Mouse (Mus musculus) CH12.LX (cell line): ENCODE data around the gene Palm.

Source experiments
- CTCF ChIP-seq, 2 experiments: IDR thresholded peaks in 1 of 2; conservative IDR thresholded peaks in 1 of 2; 2 replicates each; pipeline ENCODE4 v1.5.1; 2011 to 2012; ENCODE audit warnings: low read depth in 2 of 2, low read length in 2 of 2, improper control_type of control experiment in 1 of 2, inconsistent platforms in 1 of 2, mild to moderate bottlenecking in 1 of 2, moderate library complexity in 1 of 2
- EP300 ChIP-seq: IDR thresholded peaks from 2 replicates; pipeline ENCODE4 v1.6.1; 2011; ENCODE audit warnings: low read length, improper control_type of control experiment
- HCFC1 ChIP-seq: IDR thresholded peaks from 2 replicates; pipeline ENCODE4 v1.6.1; 2012; ENCODE audit warnings: low read depth, mild to moderate bottlenecking, inconsistent platforms, low read length, improper control_type of control experiment
- MAX ChIP-seq: IDR thresholded peaks from 2 replicates; pipeline ENCODE4 v1.6.1; 2011; ENCODE audit warnings: low read length, improper control_type of control experiment
- MYC ChIP-seq: IDR thresholded peaks from 2 replicates; pipeline ENCODE4 v1.6.1; 2011; ENCODE audit warnings: low read depth, mild to moderate bottlenecking, improper control_type of control experiment, low read length
- NELFE ChIP-seq: IDR thresholded peaks from 2 replicates; pipeline ENCODE4 v1.6.1; 2011; ENCODE audit warnings: low read depth, low read length, improper control_type of control experiment
- POLR2A ChIP-seq: IDR thresholded peaks from 2 replicates; pipeline ENCODE4 v1.6.1; 2011; ENCODE audit warnings: low read depth, mild to moderate bottlenecking, improper control_type of control experiment, low read length
- POLR2AphosphoS2 ChIP-seq: IDR thresholded peaks from 2 replicates; pipeline ENCODE4 v1.6.1; 2011; ENCODE audit warnings: low read depth, low read length, improper control_type of control experiment
- SIN3A ChIP-seq: IDR thresholded peaks from 2 replicates; pipeline ENCODE4 v1.6.1; 2012; ENCODE audit warnings: low read length, improper control_type of control experiment, inconsistent platforms
- TBP ChIP-seq: conservative IDR thresholded peaks from 2 replicates; pipeline ENCODE4 v1.6.1; 2011; ENCODE audit warnings: low read depth, low read length, improper control_type of control experiment
- TCF12 ChIP-seq: IDR thresholded peaks from 2 replicates; pipeline ENCODE4 v1.6.1; 2014; ENCODE audit warnings: low read depth, mild to moderate bottlenecking, inconsistent platforms, low read length, improper control_type of control experiment

DNA sequence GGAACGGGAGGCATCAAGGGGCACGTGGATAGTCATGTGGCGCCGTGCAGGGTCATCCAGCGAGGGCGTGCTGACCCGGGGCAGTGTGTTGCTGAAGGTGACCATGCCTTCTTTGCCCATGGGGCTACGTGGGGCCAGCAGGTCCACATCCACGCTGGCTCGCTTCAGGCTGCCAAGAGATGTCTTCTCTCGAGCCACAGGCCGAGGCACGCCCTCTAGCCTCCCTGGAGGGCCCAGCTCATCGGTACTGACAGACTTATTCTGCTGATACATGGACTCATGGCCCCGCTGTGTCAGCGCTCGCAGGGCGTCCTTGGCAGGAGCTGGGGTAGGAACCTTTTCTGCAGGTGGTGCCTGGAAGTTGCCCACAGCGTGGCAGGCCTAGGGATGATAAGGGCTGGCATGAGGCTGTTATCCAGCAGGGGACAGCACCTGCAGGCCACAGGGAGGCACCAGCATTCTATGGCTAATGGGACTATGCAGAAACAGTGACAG is 72.5 kb downstream of the Palm start:
- peak in 1 of 2 experiments; percentile 58; a peak in 2 of 4 replicates for TF ChIP-seq CTCF (conservative IDR thresholded peaks at IDR 0.05 in 1 of 2, IDR thresholded peaks at IDR 0.05 in 1 of 2; ENCODE audit: low read depth in 2 of 2, low read length in 2 of 2)
- no peak for TF ChIP-seq POLR2A
- no peak for TF ChIP-seq TBP
- TF ChIP-seq TCF12: no peak
- TF ChIP-seq MAX: no peak
- TF ChIP-seq EP300: no peak
- TF ChIP-seq POLR2AphosphoS2: no peak
- no peak for TF ChIP-seq NELFE
- no peak for TF ChIP-seq SIN3A
- no peak for TF ChIP-seq HCFC1
- TF ChIP-seq MYC: no peak
